ENCODE assay signal across 19 mouse cellular contexts in the genomic region with DNA sequence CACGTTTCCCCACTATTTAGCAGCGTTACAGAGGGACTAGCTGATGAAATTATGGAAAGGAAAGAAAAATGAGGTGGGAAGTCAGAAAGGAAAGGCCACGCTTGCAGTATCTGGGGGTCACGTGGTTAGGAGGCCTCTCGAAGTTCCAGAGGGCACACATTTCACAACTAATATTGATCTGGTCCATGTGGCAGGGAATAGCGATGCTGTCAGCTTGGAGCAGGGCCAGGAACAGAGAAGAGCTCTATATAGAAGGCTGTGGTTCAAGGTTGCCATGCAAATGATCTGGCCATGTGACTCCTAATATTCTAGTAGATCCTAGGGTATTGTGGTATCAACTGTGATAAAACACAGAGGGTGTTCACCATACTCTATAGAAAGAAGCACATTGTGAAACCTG.
DNase-seq lines count a peak whose midpoint lies in the region; ATAC-seq and TF ChIP-seq lines count a peak whose summit lies in the region.
"Had no signal": no experiment of that assay in that cellular context is flagged by ENCODE, and none has a peak within 500 bp of the region (broad histone marks: within the 10 kb centered on the region; RNA-seq: fewer than 3 reads in every experiment).

No protein-coding gene starts in this region.

- H3K36me3 ChIP-seq in lung, postnatal 0 days (ENCODE audit: insufficient read depth, low read length), result no peaks in the 10 kb centered on the region
- H3K36me3 ChIP-seq in limb, embryonic 11.5 days (ENCODE audit: control insufficient read depth, insufficient read depth, low read length), result no peaks in the 10 kb centered on the region
- no peaks in the 10 kb centered on the region for H3K36me3 ChIP-seq in liver, embryonic 13.5 days
- no peaks in the 10 kb centered on the region for H3K36me3 ChIP-seq in stomach, embryonic 16.5 days (ENCODE audit: control insufficient read depth, insufficient read depth, low read length)
- H3K36me3 ChIP-seq: embryonic facial prominence, embryonic 10.5 days; forebrain, embryonic 15.5 days; heart, embryonic 15.5 days; hindbrain, embryonic 10.5 days; kidney, embryonic 15.5 days had no signal

- no peak for TF ChIP-seq CTCF in lung, postnatal 0 days (IDR thresholded peaks at IDR 0.05)

- ATAC-seq in lung, postnatal 0 days, result peak; percentile 38
- no peak for ATAC-seq in limb, embryonic 11.5 days (ENCODE audit: insufficient number of reproducible peaks, low FRiP score, low TSS enrichment, low read depth)
- ATAC-seq in liver, embryonic 13.5 days (ENCODE audit: low read depth), result peak; percentile 68
- peak; percentile 33; the same call in 1 of the 2 replicates for ATAC-seq in stomach, embryonic 16.5 days (ENCODE audit: insufficient read depth, low FRiP score)
- ATAC-seq: forebrain, embryonic 15.5 days had no signal

- no peaks in the 10 kb centered on the region for H3K27me3 ChIP-seq in lung, postnatal 0 days (replicated peaks; ENCODE audit: insufficient read depth, low read length)
- no peaks in the 10 kb centered on the region for H3K27me3 ChIP-seq in limb, embryonic 11.5 days (ENCODE audit: control insufficient read depth, insufficient read depth, low read length)
- no peaks in the 10 kb centered on the region for H3K27me3 ChIP-seq in liver, embryonic 13.5 days
- H3K27me3 ChIP-seq in stomach, embryonic 16.5 days (ENCODE audit: control insufficient read depth, insufficient read depth, low read length), result no peaks in the 10 kb centered on the region
- H3K27me3 ChIP-seq: forebrain, embryonic 15.5 days; heart, embryonic 15.5 days; kidney, embryonic 15.5 days; megakaryocyte, embryonic 14.5 days had no signal

- H3K4me3 ChIP-seq in lung, postnatal 0 days (ENCODE audit: low read depth, low read length), result no peak overlapping the region
- no peak overlapping the region for H3K4me3 ChIP-seq in limb, embryonic 11.5 days (ENCODE audit: low read depth, low read length)
- no peak overlapping the region for H3K4me3 ChIP-seq in liver, embryonic 13.5 days (replicated peaks)
- no peak overlapping the region for H3K4me3 ChIP-seq in stomach, embryonic 16.5 days (replicated peaks; ENCODE audit: low read length)
- H3K4me3 ChIP-seq: embryonic facial prominence, embryonic 10.5 days; forebrain, embryonic 15.5 days; heart, embryonic 15.5 days; hindbrain, embryonic 10.5 days; kidney, embryonic 15.5 days; megakaryocyte, embryonic 14.5 days had no signal

- no peaks in the 10 kb centered on the region for H3K9me3 ChIP-seq in lung, postnatal 0 days (ENCODE audit: low read length)
- no peaks in the 10 kb centered on the region for H3K9me3 ChIP-seq in limb, embryonic 11.5 days (ENCODE audit: control insufficient read depth, low read length)
- no peaks in the 10 kb centered on the region for H3K9me3 ChIP-seq in liver, embryonic 13.5 days (replicated peaks)
- no peaks in the 10 kb centered on the region for H3K9me3 ChIP-seq in stomach, embryonic 16.5 days (replicated peaks; ENCODE audit: control insufficient read depth, low read length)
- H3K9me3 ChIP-seq: embryonic facial prominence, embryonic 10.5 days; forebrain, embryonic 15.5 days; heart, embryonic 15.5 days; hindbrain, embryonic 10.5 days; kidney, embryonic 15.5 days; megakaryocyte, embryonic 14.5 days had no signal

- H3K4me1 ChIP-seq in lung, postnatal 0 days (ENCODE audit: insufficient read depth, low read depth, low read length), result no peaks in the 10 kb centered on the region
- H3K4me1 ChIP-seq in limb, embryonic 11.5 days (ENCODE audit: control insufficient read depth, insufficient read depth, low read length), result peaks cover 4% of the 10 kb centered on the region; the same call in 1 of the 2 replicates
- H3K4me1 ChIP-seq in liver, embryonic 13.5 days (replicated peaks), result 0 out of 2 replicates have a peak, but pooled peaks cover 3% of the 10 kb centered on the region
- no peaks in the 10 kb centered on the region for H3K4me1 ChIP-seq in stomach, embryonic 16.5 days (ENCODE audit: control insufficient read depth, insufficient read depth, low read length)
- H3K4me1 ChIP-seq: forebrain, embryonic 15.5 days; heart, embryonic 15.5 days; hindbrain, embryonic 10.5 days; kidney, embryonic 15.5 days; megakaryocyte, embryonic 14.5 days had no signal

- H3K9ac ChIP-seq in lung, postnatal 0 days (replicated peaks; ENCODE audit: low read depth), result no peak overlapping the region
- no peak overlapping the region for H3K9ac ChIP-seq in limb, embryonic 11.5 days (ENCODE audit: low read length)
- no peak overlapping the region for H3K9ac ChIP-seq in liver, embryonic 13.5 days
- H3K9ac ChIP-seq in stomach, embryonic 16.5 days (ENCODE audit: low read length), result no peak overlapping the region
- H3K9ac ChIP-seq: forebrain, embryonic 15.5 days; heart, embryonic 15.5 days; kidney, embryonic 15.5 days had no signal

- peak; percentile 18 for DNase-seq in lung, postnatal 0 days (ENCODE audit: low spot score)
- no peak for DNase-seq in lung, postnatal 4 days
- peak; percentile 27 for DNase-seq in limb, embryonic 11.5 days (ENCODE audit: low spot score)
- DNase-seq in liver, embryonic 13.5 days, result no peak
- DNase-seq in layer of hippocampus, adult 8-10 months (ENCODE audit: low spot score in 2 of 2), result no peak
- DNase-seq in retina, embryonic 14.5 days (ENCODE audit: low spot score), result no peak
- no peak for DNase-seq in layer of hippocampus, adult 11-12 months (ENCODE audit: low spot score)
- DNase-seq: adrenal gland, postnatal 25 days; cerebellum, adult 18-20 months; heart, adult 18-20 months; left cerebral cortex, postnatal 4 days; spleen, adult 18-20 months had no signal

- 53% methylated on average over 6 of the region's 6 CpGs for WGBS in lung, postnatal 0 days
- 60% methylated on average over 6 of the region's 6 CpGs for WGBS in limb, embryonic 11.5 days
- WGBS in liver, embryonic 13.5 days (ENCODE audit: insufficient replicate concordance), result 51% methylated on average over 6 of the region's 6 CpGs
- WGBS in stomach, embryonic 16.5 days, result 70% methylated on average over 6 of the region's 6 CpGs

- no peak overlapping the region for H3K27ac ChIP-seq in lung, postnatal 0 days (ENCODE audit: low read length)
- H3K27ac ChIP-seq in limb, embryonic 11.5 days (replicated peaks; ENCODE audit: low read depth, low read length), result peak overlapping the region; percentile 52; the same call in 1 of the 2 replicates
- no peak overlapping the region for H3K27ac ChIP-seq in liver, embryonic 13.5 days
- no peak overlapping the region for H3K27ac ChIP-seq in stomach, embryonic 16.5 days (ENCODE audit: low read length)
- H3K27ac ChIP-seq: embryonic facial prominence, embryonic 10.5 days; forebrain, embryonic 15.5 days; heart, embryonic 15.5 days; hindbrain, embryonic 10.5 days; kidney, embryonic 15.5 days had no signal

- TF ChIP-seq EP300 in lung, postnatal 0 days (IDR thresholded peaks at IDR 0.05), result no peak

- H3K4me2 ChIP-seq in lung, postnatal 0 days (replicated peaks; ENCODE audit: low read depth, low read length), result no peak overlapping the region
- H3K4me2 ChIP-seq in limb, embryonic 11.5 days (ENCODE audit: low read depth, severe bottlenecking), result no peak overlapping the region
- no peak overlapping the region for H3K4me2 ChIP-seq in liver, embryonic 13.5 days
- no peak overlapping the region for H3K4me2 ChIP-seq in stomach, embryonic 16.5 days (ENCODE audit: low read depth, low read length)
- H3K4me2 ChIP-seq: forebrain, embryonic 15.5 days; heart, embryonic 15.5 days; kidney, embryonic 15.5 days had no signal

Comparison
In these comparisons a context has a peak if more than half of its experiments do, and no peak if none do; other contexts are left out.
1. DNase-seq: peak in lung, postnatal 0 days (single experiment) and limb, embryonic 11.5 days (single experiment); none in lung, postnatal 4 days (0 of 2), liver, embryonic 13.5 days (single experiment), layer of hippocampus, adult 8-10 months (0 of 2), retina, embryonic 14.5 days (single experiment) and layer of hippocampus, adult 11-12 months (single experiment).